Mouse (Mus musculus) thymus, postnatal 14 days (tissue): ENCODE results near the gene Utp4.

ENCODE experiments used
- DNase-seq: peaks from one replicate; pipeline ENCODE4 v3.0.0; 2021

Utp4 gene

GRCm38 (mm10) chr8:106943874-106944418 is 50.5 kb downstream of the Utp4 start:
- DNase-seq = no peak

DNA sequence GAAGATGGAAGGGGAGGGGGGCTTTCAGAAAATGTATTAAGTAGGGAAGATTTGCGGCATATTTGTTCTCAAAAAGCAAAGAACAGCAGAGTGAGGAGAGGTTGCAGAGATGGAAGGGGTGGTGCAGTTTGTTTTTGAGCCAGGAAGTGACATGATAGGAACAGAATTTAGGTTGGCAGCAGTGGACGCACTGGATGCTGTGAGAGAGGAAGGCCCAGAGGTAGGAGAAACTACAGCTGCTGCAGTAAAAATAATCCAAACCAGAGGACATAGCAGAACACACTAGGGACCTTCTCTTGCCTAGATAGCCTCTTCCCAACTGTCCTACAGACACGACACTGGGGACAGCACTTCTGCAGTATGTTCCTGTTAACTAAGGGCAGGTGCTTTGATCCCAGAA is 51.3 kb downstream of the Utp4 start:
- no peak for DNase-seq

- DNase-seq = no peak
Measured at GRCm38 (mm10) chr8:106948678-106949243, 55.3 kb downstream of the Utp4 start.

GRCm38 (mm10) chr8:106951707-106952106 is 58.3 kb downstream of the Utp4 start:
- no peak for DNase-seq

- no peak for DNase-seq
Measured at GRCm38 (mm10) chr8:106953571-106953970, 60.1 kb downstream of the Utp4 start.

GRCm38 (mm10) chr8:106957086-106957485 is 63.6 kb downstream of the Utp4 start:
- DNase-seq = no peak

DNA sequence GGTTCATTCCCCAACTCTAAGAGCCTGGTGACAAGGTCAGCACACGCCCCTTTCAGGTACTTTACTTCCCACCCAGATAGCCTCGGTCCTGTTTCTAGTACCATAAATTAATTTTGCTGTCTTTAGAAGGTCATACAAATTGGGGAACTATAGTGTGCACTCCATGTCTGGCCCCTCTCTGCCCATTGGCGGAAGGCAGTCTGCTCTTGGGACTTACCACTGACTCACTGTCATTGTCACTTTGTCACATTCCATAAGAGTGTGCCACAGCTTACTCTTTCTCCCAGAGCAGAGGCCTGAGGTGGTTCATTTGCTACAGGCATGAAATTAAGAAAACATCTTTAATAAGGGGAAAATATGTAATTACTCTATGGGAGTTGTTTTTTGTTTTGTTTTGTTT is 64.8 kb downstream of the Utp4 start:
- no peak for DNase-seq

DNA sequence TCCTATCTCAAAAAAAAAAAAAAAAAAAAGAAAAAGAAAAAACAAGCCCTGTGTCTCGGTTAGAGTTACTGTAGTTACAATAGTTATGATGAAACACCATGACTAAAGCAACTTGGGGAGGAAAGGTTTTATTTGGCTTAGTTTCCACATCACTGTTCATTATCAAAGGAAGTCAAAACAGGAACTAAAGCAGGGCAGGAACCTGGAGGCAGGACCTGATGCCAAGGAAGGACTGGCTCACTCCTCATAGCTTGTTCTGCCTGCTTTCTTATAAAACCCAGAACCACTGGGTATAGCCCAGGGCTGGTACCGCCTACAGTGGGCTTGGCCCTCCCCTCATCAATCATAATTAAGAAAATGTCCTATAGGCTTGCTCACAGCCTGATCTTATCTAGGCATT is 66.2 kb downstream of the Utp4 start:
- DNase-seq = no peak

DNA sequence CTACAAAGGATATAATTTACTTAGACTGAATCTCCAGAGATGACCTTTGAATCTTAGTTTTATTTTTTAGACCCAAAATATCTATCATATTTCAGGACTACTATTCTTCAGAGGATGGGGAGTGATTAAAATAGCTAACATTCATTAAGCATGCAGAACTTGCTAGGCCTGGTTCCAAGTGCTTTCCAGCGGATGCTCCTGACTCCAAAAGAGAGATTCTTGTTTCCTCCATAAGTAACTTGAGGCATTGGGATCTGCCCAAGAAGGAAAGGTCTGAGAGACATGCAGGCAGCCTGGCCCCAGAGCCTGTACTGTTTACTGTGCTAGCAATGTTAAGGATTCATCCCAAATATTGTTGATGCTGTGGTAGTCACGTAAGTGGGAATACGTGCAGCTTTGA is 68.9 kb downstream of the Utp4 start:
- DNase-seq = no peak

- no peak for DNase-seq
Measured at GRCm38 (mm10) chr8:106963365-106963764, 69.9 kb downstream of the Utp4 start.

DNA sequence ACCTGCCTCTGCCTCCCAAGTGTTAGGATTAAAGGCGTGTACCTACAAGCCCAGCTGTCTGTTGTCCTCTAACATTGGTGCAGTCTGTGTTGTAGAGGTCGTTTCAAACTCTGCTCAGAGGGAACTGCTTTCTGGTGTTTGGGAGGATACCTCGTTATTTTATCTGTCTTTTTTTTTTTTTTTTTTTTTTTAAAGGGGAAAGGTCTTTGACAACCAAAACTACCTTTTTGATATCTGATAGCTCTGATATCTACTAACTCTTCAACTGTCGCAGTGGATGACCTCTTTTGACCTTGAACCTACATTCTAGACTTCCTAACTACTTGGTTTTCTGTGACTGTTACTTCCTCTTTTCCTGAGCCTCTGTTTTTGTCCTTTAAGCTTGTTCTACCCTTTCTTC is 71.1 kb downstream of the Utp4 start:
- DNase-seq = no peak

DNA sequence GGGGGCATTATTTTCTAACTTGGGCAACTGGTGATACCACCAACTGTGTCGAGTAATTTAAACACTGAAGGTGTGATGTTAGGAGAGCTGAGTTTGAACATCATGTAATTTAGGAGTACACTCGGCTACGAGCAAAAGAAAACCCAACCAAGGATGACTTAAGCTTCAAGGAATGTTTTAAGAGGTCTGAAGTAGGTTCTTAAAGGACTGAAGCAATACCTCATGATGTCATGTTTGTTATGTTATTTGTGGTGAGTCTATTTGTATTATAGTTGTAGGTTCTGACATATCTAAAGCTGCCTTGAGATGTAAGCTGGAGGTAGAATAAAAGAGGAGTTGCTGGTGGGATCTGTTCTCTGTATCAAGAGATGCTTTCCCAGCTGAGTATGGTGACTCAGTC is 76.5 kb downstream of the Utp4 start:
- no peak for DNase-seq

DNA sequence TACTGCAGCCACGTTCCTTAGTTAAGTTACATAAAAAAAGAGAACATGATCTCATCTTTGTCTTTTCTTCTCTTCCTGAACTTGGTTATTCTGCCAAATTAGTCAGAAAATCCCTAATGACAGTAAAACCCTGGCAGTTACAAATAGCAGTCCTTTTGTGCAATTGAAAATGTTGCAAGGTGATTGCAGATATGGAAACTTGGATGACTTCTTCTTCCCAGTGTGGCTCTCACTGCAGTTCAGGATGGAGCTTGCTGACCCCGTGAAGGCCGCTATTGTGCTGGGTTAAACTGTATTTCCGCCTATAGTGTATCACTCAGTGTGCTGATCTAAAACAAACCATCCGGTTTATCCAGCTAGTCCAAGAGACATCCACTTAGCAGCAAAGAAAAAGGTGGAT is 78.5 kb downstream of the Utp4 start:
- no peak for DNase-seq
